Mouse (Mus musculus): Measurements from ENCODE around the gene Hhip. TPM values are rescaled to one million over a fixed set of nuclear protein-coding genes. Genes with fewer than 3 reads are reported as not detected.
A peak's percentile ranks its signal among the peaks of the same experiment; 100 is the strongest.

The Hhip gene
- total RNA-seq (2014; rRNA removed) (2.0 and 2.5 TPM in 2 replicates), polyA plus RNA-seq (2015; fragmentation: Nextera tagmentation; extraction: Ambion mirVana) (1.0 and 1.8 TPM in 2 replicates)

GRCm38 (mm10) chr8:80057198-80058174, at the start of gene Hhip:
Hhip (minus strand) TSS chr8:80058006.
- under 1% methylated on average over 37 of the region's 56 CpGs for WGBS
- peaks cover 27% of the 10 kb centered on the region for H3K27me3 ChIP-seq (ENCODE audit: insufficient read depth, low read length)
- H3K36me3 ChIP-seq (ENCODE audit: insufficient read depth): no peaks in the 10 kb centered on the region
- peak within 1 kb of the TSS; percentile 52 for H3K4me3 ChIP-seq (ENCODE audit: low read depth, low read length)
- H3K27ac ChIP-seq (ENCODE audit: low read depth, low read length): no peak within 1 kb of the TSS
- ATAC-seq: peak; percentile 93
- peaks cover 9% of the 10 kb centered on the region for H3K4me1 ChIP-seq (ENCODE audit: insufficient read depth)
- H3K9ac ChIP-seq: peak within 1 kb of the TSS; percentile 49
- TF ChIP-seq CTCF (IDR thresholded peaks at IDR 0.05; ENCODE audit: low read depth): peak; percentile 31
- H3K4me2 ChIP-seq (ENCODE audit: low read depth): peak within 1 kb of the TSS; percentile 90
- H3K9me3 ChIP-seq (ENCODE audit: low read length): no peaks in the 10 kb centered on the region
- peak; percentile 70 for DNase-seq

- ATAC-seq: no peak
- TF ChIP-seq CTCF (IDR thresholded peaks at IDR 0.05; ENCODE audit: low read depth): no peak
These were observed 29.2 kb upstream of the Hhip start for GRCm38 (mm10) chr8:80087021-80087420.

GRCm38 (mm10) chr8:80058193-80058592, 387 bp upstream of the Hhip start:
- Histone ChIP-seq H3K4me2 (ENCODE audit: low read depth) (peak overlapping the region; percentile 90), H3K4me1 (ENCODE audit: insufficient read depth) (peaks cover 9% of the 10 kb centered on the region), H3K27ac (ENCODE audit: low read depth, low read length) (no peak overlapping the region), H3K4me3 (ENCODE audit: low read depth, low read length) (peak overlapping the region; percentile 52), H3K9ac (0 out of 2 replicates have a peak overlapping the region, but pooled peaks have one; percentile 37), H3K36me3 (ENCODE audit: insufficient read depth) (no peaks in the 10 kb centered on the region), H3K27me3 (ENCODE audit: insufficient read depth, low read length) (peaks cover 27% of the 10 kb centered on the region), H3K9me3 (ENCODE audit: low read length) (no peaks in the 10 kb centered on the region)
- WGBS: 1% methylated on average over 8 of the region's 12 CpGs
- DNase-seq: no peak
- TF ChIP-seq CTCF (IDR thresholded peaks at IDR 0.05; ENCODE audit: low read depth): no peak
- ATAC-seq: peak; percentile 24

More at GRCm38 (mm10) chr8:80087021-80087420, 29.2 kb upstream of the Hhip start:
- Histone ChIP-seq H3K4me3 (ENCODE audit: low read depth, low read length) (no peak overlapping the region), H3K27ac (ENCODE audit: low read depth, low read length) (no peak overlapping the region), H3K9ac (no peak overlapping the region), H3K9me3 (ENCODE audit: low read length) (no peaks in the 10 kb centered on the region), H3K36me3 (ENCODE audit: insufficient read depth) (no peaks in the 10 kb centered on the region), H3K27me3 (ENCODE audit: insufficient read depth, low read length) (no peaks in the 10 kb centered on the region), H3K4me2 (ENCODE audit: low read depth) (no peak overlapping the region), H3K4me1 (ENCODE audit: insufficient read depth) (no peaks in the 10 kb centered on the region)
- WGBS: 69% methylated on average over 2 of the region's 2 CpGs
- peak; percentile 7 for DNase-seq

DNA sequence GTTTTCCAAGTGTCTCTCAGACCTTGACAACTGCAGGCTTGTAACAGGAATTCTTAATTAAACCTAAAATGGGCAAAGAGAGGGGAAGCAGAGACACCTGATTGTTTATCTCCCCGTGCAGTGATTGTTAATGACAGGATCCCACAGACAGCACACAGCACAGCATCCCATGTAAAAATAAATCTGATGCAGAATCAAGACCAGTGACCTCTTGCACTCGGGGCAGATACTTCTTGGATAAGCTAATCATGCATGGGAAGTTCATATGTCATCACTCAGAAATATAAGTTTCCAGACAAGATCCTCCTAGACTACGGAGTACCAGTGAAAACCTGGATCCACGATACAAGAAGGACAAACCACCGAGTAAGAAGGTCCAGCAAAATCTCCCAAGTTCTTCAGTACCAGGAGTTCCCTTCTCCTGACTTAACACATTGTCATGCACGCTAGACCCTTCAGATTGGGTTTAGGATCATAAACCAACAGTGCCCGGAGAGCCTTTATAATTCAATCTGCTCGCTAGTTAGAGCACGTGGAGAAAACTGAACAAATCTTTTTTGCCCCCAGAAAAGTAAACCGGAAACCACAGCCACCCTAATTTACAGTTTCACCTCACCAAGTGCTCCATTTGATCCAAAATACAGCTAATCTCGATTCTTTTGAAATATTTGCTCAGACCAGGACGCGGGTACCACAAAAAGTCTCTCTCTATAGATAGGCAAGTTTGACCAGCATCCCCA, 1.3 kb downstream of the Hhip start:
- no peak for TF ChIP-seq CTCF (IDR thresholded peaks at IDR 0.05; ENCODE audit: low read depth)
- Histone ChIP-seq H3K27ac (ENCODE audit: low read depth, low read length) (no peak overlapping the region), H3K4me1 (ENCODE audit: insufficient read depth) (peaks cover 9% of the 10 kb centered on the region), H3K36me3 (ENCODE audit: insufficient read depth) (no peaks in the 10 kb centered on the region), H3K9me3 (ENCODE audit: low read length) (no peaks in the 10 kb centered on the region), H3K9ac (no peak overlapping the region), H3K4me2 (ENCODE audit: low read depth) (peak overlapping the region; percentile 90), H3K4me3 (ENCODE audit: low read depth, low read length) (peak overlapping the region; percentile 52), H3K27me3 (ENCODE audit: insufficient read depth, low read length) (peaks cover 27% of the 10 kb centered on the region)
- ATAC-seq (no peak), DNase-seq (no peak)
- 2% methylated on average over 13 of the region's 13 CpGs for WGBS

GRCm38 (mm10) chr8:80055777-80056176, 2.0 kb downstream of the Hhip start:
- no peaks in the 10 kb centered on the region for H3K9me3 ChIP-seq (ENCODE audit: low read length)
- H3K9ac ChIP-seq: 0 out of 2 replicates have a peak overlapping the region, but pooled peaks have one; percentile 15

DNA sequence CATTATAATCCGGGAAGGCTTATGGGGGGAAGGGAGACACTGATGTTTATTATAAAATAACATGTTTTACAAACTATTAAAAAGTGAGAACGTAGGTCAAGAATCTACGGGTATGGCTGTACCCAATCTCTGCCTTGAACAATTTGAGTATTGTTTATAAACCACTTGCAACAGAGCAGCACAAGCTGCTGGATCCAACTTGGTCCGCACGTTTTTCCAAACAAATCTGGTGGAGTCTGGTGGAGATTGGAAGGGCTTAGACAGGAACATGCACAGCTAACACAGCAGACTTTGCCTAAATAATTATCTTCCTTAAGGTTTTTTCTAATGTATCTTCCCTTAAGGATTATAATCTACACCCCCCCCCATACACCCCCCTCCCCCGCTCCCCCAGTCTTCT, 2.7 kb downstream of the Hhip start:
- peaks cover 9% of the 10 kb centered on the region for H3K4me1 ChIP-seq (ENCODE audit: insufficient read depth)
- H3K9ac ChIP-seq: no peak overlapping the region
- H3K4me3 ChIP-seq (ENCODE audit: low read depth, low read length): no peak overlapping the region
- ATAC-seq (no peak), DNase-seq (no peak)
- no peak overlapping the region for H3K27ac ChIP-seq (ENCODE audit: low read depth, low read length)
- H3K9me3 ChIP-seq (ENCODE audit: low read length): no peaks in the 10 kb centered on the region
- H3K36me3 ChIP-seq (ENCODE audit: insufficient read depth): no peaks in the 10 kb centered on the region
- H3K4me2 ChIP-seq (ENCODE audit: low read depth): peak overlapping the region; percentile 35; the same call in 1 of the 2 replicates
- 36% methylated on average over 6 of the region's 6 CpGs for WGBS
- TF ChIP-seq CTCF (IDR thresholded peaks at IDR 0.05; ENCODE audit: low read depth): no peak
- H3K27me3 ChIP-seq (ENCODE audit: insufficient read depth, low read length): peaks cover 27% of the 10 kb centered on the region

More at GRCm38 (mm10) chr8:80055777-80056176, 2.0 kb downstream of the Hhip start:
- TF ChIP-seq CTCF (IDR thresholded peaks at IDR 0.05; ENCODE audit: low read depth): no peak
- Histone ChIP-seq H3K36me3 (ENCODE audit: insufficient read depth) (no peaks in the 10 kb centered on the region), H3K27ac (ENCODE audit: low read depth, low read length) (no peak overlapping the region), H3K4me1 (ENCODE audit: insufficient read depth) (peaks cover 9% of the 10 kb centered on the region), H3K27me3 (ENCODE audit: insufficient read depth, low read length) (peaks cover 27% of the 10 kb centered on the region), H3K4me2 (ENCODE audit: low read depth) (peak overlapping the region; percentile 35), H3K4me3 (ENCODE audit: low read depth, low read length) (peak overlapping the region; percentile 3; the same call in 1 of the 2 replicates)
- WGBS: 4% methylated on average over 10 of the region's 10 CpGs
- ATAC-seq (no peak), DNase-seq (no peak)

Measured in forebrain, postnatal 0 days (tissue).